Mouse (Mus musculus) embryonic facial prominence, embryonic 11.5 days (tissue): ENCODE data around the gene Gm16442. TPM values are rescaled to one million over a fixed set of nuclear protein-coding genes. Genes with fewer than 3 reads are reported as not detected.
"Not testable (repeated sequence)": the region's sequence is repeated elsewhere in the genome, so short reads cannot be mapped to it uniquely, and the experiment has no call there.

Experiments
- ATAC-seq: fragments of 200-750 bp; cut with Nextera tagmentation; replicated peaks from 2 replicates; pipeline ENCODE4 v1.8.0; 2017; ENCODE audit warnings: low read depth; ENCODE audit not compliant: insufficient number of reproducible peaks, low FRiP score, low TSS enrichment
- DNase-seq: peaks from one replicate; pipeline ENCODE4 v3.0.0-alpha.2; 2015; ENCODE audit warnings: low spot score
- H3K27ac ChIP-seq: fragments of 300-500 bp; sonication (generic); replicated peaks from 2 replicates; pipeline ENCODE4 v1.5.1; 2014; ENCODE audit warnings: mild to moderate bottlenecking, low read depth, low read length, control low read depth
- H3K27me3 ChIP-seq: fragments of 300-500 bp; sonication (generic); 2 replicates; pipeline ENCODE4 v1.6.1; 2014; ENCODE audit warnings: mild to moderate bottlenecking, low read length, moderate library complexity, mixed read lengths; ENCODE audit not compliant: control insufficient read depth, insufficient read depth
- H3K36me3 ChIP-seq: fragments of 300-500 bp; sonication (generic); replicated peaks from 2 replicates; pipeline ENCODE4 v1.6.1; 2014; ENCODE audit warnings: low read depth, mild to moderate bottlenecking, low read length, moderate library complexity, mixed read lengths; ENCODE audit not compliant: control insufficient read depth, insufficient read depth
- H3K4me1 ChIP-seq: fragments of 300-500 bp; sonication (generic); 2 replicates; pipeline ENCODE4 v1.6.1; 2014; ENCODE audit warnings: low read length, mixed read lengths; ENCODE audit not compliant: control insufficient read depth, insufficient read depth
- H3K4me2 ChIP-seq: fragments of 300-500 bp; sonication (generic); 2 replicates; pipeline ENCODE4 v1.6.1; 2014; ENCODE audit warnings: low read depth, mild to moderate bottlenecking, control low read depth, low read length, moderate library complexity
- H3K4me3 ChIP-seq: fragments of 300-500 bp; sonication (generic); 2 replicates; pipeline ENCODE4 v1.5.1; 2014; ENCODE audit warnings: low read depth, low read length, control low read depth
- H3K9ac ChIP-seq: fragments of 300-500 bp; sonication (generic); replicated peaks from 2 replicates; pipeline ENCODE4 v1.6.1; 2014; ENCODE audit warnings: mild to moderate bottlenecking, control low read depth, low read length
- H3K9me3 ChIP-seq: fragments of 300-500 bp; sonication (generic); replicated peaks from 2 replicates; pipeline ENCODE4 v1.6.1; 2016; ENCODE audit warnings: mild to moderate bottlenecking, low read length, inconsistent platforms, mixed read lengths; ENCODE audit not compliant: control insufficient read depth
- whole genome bisulfite sequencing: fragments of 180-500 bp; shearing (Covaris S2); extraction: QIAGEN DNeasy Blood & Tissue Kit; methylation state at CpG from one replicate; pipeline ENCODE4 v1.1.7; 2014; 5-methylcytosine and 5-hydroxymethylcytosine counted together
- polyA plus RNA-seq: library from polyadenylated mRNA; unstranded; fragments of >200 nt; fragmentation: Nextera tagmentation; extraction: Ambion mirVana; gene quantifications from 2 replicates; pipeline ENCODE4 v1.2.1, GENCODE M21; 2014

Gm16442 gene
- not detected in 2 replicates for polyA plus RNA-seq

DNA sequence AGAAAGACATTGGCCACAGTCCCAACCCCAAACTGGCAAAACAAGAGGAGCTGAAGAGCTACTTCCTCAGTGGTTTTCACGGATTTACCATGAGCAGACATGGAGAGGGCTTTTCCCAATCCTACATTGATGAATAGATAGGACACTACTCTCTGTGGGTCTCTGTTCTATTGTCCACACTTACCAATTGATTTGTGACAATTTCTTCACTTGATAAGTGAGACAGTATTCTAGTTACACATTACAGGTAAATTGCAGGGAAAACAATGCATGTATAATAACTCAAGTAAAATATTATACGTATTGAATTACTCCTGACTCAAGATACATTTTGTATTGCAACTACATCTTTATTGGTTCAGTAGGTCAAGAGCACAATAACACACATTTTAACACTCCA lies at the start of gene Gm16442:
Gm16442 (minus strand) TSS at position 101 of the 400 bp plus-strand sequence.
- not testable (repeated sequence) for DNase-seq, H3K27ac ChIP-seq
- no CpG with 5 or more reads among the region's 2 CpGs for WGBS

DNA sequence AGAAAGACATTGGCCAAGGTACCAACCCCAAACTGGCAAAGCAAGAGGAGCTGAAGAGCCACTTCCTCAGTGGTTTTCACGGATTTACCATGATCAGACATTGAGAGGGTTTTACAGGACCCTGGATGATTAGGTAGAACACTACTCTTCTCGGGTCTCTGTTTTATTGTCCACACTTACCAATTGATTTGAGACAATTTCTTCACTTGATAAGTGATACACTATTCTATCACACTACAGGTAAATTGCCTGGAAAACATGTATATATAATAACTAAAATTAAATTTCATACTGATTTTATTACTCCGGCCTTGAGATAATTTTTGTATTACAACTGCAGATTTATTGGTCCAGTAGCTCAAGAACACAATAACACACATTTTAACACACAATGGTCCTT lies 45.9 kb upstream of the Gm16442 start, which contains the start of gene Vmn1r94:
Vmn1r94 (minus strand) TSS at position 101 of the 400 bp plus-strand sequence.
- not testable (repeated sequence) for DNase-seq, H3K36me3 ChIP-seq, ATAC-seq, H3K4me1 ChIP-seq, H3K27me3 ChIP-seq, H3K9me3 ChIP-seq, H3K4me3 ChIP-seq, H3K27ac ChIP-seq, H3K9ac ChIP-seq, H3K4me2 ChIP-seq
- no CpG with 5 or more reads among the region's 3 CpGs for WGBS

More for the DNA sequence above, at the start of gene Gm16442:
- H3K4me3 ChIP-seq, H3K27me3 ChIP-seq, H3K4me2 ChIP-seq, H3K9ac ChIP-seq, H3K4me1 ChIP-seq, H3K36me3 ChIP-seq, ATAC-seq, H3K9me3 ChIP-seq: not testable (repeated sequence)

DNA sequence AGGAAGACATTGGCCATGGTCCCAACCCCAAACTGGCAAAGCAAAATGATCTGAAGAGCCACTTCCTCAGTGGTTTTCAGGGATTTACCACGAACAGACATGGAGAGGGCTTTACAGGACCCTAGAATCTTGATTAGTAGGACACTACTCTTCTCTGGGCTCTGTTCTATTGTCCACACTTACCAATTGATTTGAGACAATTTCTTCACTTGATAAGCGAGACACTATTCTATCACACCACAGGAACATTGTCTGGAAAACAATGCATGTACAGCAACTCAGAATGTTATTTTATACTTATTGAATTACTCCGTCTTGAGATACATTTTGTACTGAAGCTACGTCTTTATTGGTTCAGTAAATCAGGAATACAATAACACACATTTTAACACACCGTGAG lies 16.6 kb upstream of the Gm16442 start, which contains the start of gene Vmn1r93:
Vmn1r93 (minus strand) TSS at position 101 of the 400 bp plus-strand sequence.
- not testable (repeated sequence) for H3K27ac ChIP-seq, H3K4me1 ChIP-seq, H3K4me3 ChIP-seq, DNase-seq, H3K9me3 ChIP-seq, H3K36me3 ChIP-seq, H3K27me3 ChIP-seq, H3K4me2 ChIP-seq, ATAC-seq, H3K9ac ChIP-seq
- no CpG with 5 or more reads among the region's 5 CpGs for WGBS

DNA sequence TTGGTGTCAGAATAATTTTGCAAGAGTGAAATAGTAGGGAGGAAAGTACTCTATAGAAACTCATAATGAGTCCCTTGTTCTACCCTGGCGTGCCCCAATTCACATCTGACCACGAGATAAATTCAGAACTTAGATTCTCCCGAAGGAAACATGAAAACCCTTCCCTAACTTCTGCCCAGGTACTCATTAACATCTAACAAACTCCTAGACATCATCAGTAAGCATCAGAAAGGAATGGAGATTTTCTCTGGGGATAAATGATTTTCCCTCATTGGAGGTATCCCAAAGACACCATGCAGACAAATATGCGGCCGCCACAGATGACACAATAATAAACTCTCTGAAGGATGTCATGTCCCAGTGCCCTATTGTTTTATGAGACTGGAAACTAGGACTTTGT lies 23.0 kb downstream of the Gm16442 start, which contains the start of gene Vmn1r91:
Vmn1r91 (plus strand) TSS at position 301 of the 400 bp plus-strand sequence.
- ATAC-seq = not testable (repeated sequence)

DNA sequence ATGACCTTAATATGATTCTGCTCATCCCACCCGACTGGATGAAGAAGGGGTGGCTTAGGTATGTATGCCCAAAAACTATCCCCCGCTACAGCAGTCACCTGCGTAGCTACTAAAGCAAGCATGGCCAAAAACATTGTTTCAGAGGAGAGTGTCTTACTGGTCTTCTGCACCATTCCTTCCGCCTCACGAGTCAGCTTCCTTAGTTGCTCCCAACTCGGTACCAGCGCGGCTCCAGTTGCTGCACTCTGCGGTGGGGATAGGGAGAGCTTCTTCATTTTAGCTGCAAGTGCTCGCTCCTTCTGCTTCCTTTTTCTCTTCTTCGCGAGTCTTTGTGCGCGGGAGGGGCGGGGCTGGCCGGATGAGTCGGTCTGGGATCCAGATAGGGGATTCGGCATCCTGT lies 44.3 kb downstream of the Gm16442 start:
- not testable (repeated sequence) for H3K4me2 ChIP-seq, DNase-seq, H3K4me3 ChIP-seq, H3K27ac ChIP-seq, H3K9me3 ChIP-seq, ATAC-seq, H3K27me3 ChIP-seq, H3K4me1 ChIP-seq, H3K9ac ChIP-seq, H3K36me3 ChIP-seq
- 68% methylated on average over 18 of the region's 18 CpGs for WGBS

More for the DNA sequence above, 23.0 kb downstream of the Gm16442 start, which contains the start of gene Vmn1r91:
- DNase-seq, H3K27ac ChIP-seq, H3K36me3 ChIP-seq, H3K9me3 ChIP-seq, H3K4me3 ChIP-seq, H3K9ac ChIP-seq, H3K4me1 ChIP-seq, H3K4me2 ChIP-seq, H3K27me3 ChIP-seq: not testable (repeated sequence)
- WGBS = 76% methylated on average over 5 of the region's 5 CpGs

Other genes starting within 250 kb of the Gm16442 start
- not detected in 2 replicates for gene Ceacam19, start 234.6 kb downstream of the Gm16442 start, polyA plus RNA-seq
- gene Pvr, start 201.4 kb downstream of the Gm16442 start, polyA plus RNA-seq = 4.2 and 4.8 TPM in 2 replicates
- not detected in 2 replicates for gene Igsf23, start 171.8 kb downstream of the Gm16442 start, polyA plus RNA-seq
- gene Ceacam20, start 157.2 kb downstream of the Gm16442 start, polyA plus RNA-seq = not detected in 2 replicates
- gene Nlrp9b, start 131.1 kb downstream of the Gm16442 start, polyA plus RNA-seq = not detected in 2 replicates
- gene Vmn1r91, start 22.9 kb downstream of the Gm16442 start, polyA plus RNA-seq = not detected in 2 replicates
- gene Vmn1r93, start 16.5 kb upstream of the Gm16442 start, polyA plus RNA-seq = not detected in 2 replicates
- not detected in 2 replicates for gene Vmn1r94, start 45.8 kb upstream of the Gm16442 start, polyA plus RNA-seq
- not detected in 2 replicates for gene Vmn1r95, start 71.1 kb upstream of the Gm16442 start, polyA plus RNA-seq
- gene Gm6164, start 83.0 kb upstream of the Gm16442 start, polyA plus RNA-seq = not detected in 2 replicates
- gene Gm4498, start 111.2 kb upstream of the Gm16442 start, polyA plus RNA-seq = not detected in 2 replicates
- gene Gm5890, start 140.3 kb upstream of the Gm16442 start, polyA plus RNA-seq = not detected in 2 replicates
- not detected in 2 replicates for gene Gm4133, start 211.5 kb upstream of the Gm16442 start, polyA plus RNA-seq